8 mouse cellular contexts compared by ENCODE assay signal in genomic region chr6:140857118-140857746, GRCm38 (mm10).
DNase-seq lines count a peak whose midpoint lies in the region; ATAC-seq and TF ChIP-seq lines count a peak whose summit lies in the region.

No protein-coding gene starts in this region.

- H3K9ac ChIP-seq in hindbrain, embryonic 12.5 days: peak overlapping the region; percentile 19; the same call in 1 of the 2 replicates
- H3K9ac ChIP-seq in limb, embryonic 13.5 days: peak overlapping the region; percentile 53

- H3K4me1 ChIP-seq in kidney, adult 2 months (ENCODE audit: control insufficient read depth, insufficient read depth, low read length): peaks cover 2% of the 10 kb centered on the region; the same call in 1 of the 2 replicates
- H3K4me1 ChIP-seq in hindbrain, embryonic 12.5 days: peaks cover 12% of the 10 kb centered on the region
- peaks cover 15% of the 10 kb centered on the region for H3K4me1 ChIP-seq in limb, embryonic 13.5 days

- no peak for TF ChIP-seq POLR2A in kidney, adult 2 months (IDR thresholded peaks at IDR 0.05; ENCODE audit: low read depth, low read length)

- WGBS in kidney, adult 2 months: 15% methylated on average over 18 of the region's 18 CpGs
- WGBS in hindbrain, embryonic 12.5 days: 31% methylated on average over 18 of the region's 18 CpGs
- 12% methylated on average over 18 of the region's 18 CpGs for WGBS in limb, embryonic 13.5 days

- no peak overlapping the region for H3K27ac ChIP-seq in kidney, adult 2 months (ENCODE audit: insufficient read depth, low read depth, low read length)
- no peak overlapping the region for H3K27ac ChIP-seq in hindbrain, embryonic 12.5 days
- H3K27ac ChIP-seq in limb, embryonic 13.5 days: no peak overlapping the region

- no peaks in the 10 kb centered on the region for H3K36me3 ChIP-seq in kidney, adult 2 months (ENCODE audit: control insufficient read depth, insufficient read depth, low read length)
- H3K36me3 ChIP-seq in hindbrain, embryonic 12.5 days: no peaks in the 10 kb centered on the region
- H3K36me3 ChIP-seq in limb, embryonic 13.5 days: no peaks in the 10 kb centered on the region

- H3K9me3 ChIP-seq in hindbrain, embryonic 12.5 days (replicated peaks): no peaks in the 10 kb centered on the region
- no peaks in the 10 kb centered on the region for H3K9me3 ChIP-seq in limb, embryonic 13.5 days

- H3K27me3 ChIP-seq in kidney, adult 2 months (replicated peaks; ENCODE audit: control insufficient read depth, insufficient read depth, low read length): no peaks in the 10 kb centered on the region; the same call in 1 of the 2 replicates
- no peaks in the 10 kb centered on the region for H3K27me3 ChIP-seq in hindbrain, embryonic 12.5 days
- H3K27me3 ChIP-seq in limb, embryonic 13.5 days: peaks cover 23% of the 10 kb centered on the region; the same call in 1 of the 2 replicates

- no peak overlapping the region for H3K4me3 ChIP-seq in kidney, adult 2 months (ENCODE audit: insufficient read depth, low read depth, low read length)
- H3K4me3 ChIP-seq in hindbrain, embryonic 12.5 days: peak overlapping the region; percentile 22
- peak overlapping the region; percentile 37 for H3K4me3 ChIP-seq in limb, embryonic 13.5 days

- H3K4me2 ChIP-seq in hindbrain, embryonic 12.5 days (replicated peaks): peak overlapping the region; percentile 49
- H3K4me2 ChIP-seq in limb, embryonic 13.5 days (replicated peaks): peak overlapping the region; percentile 68

- peak; percentile 40 to 48 for DNase-seq in kidney, postnatal 4 days
- no peak for DNase-seq in kidney, adult 2 months
- DNase-seq in cerebellum, postnatal 36 days: peak; percentile 19 to 48
- peak; percentile 65 for DNase-seq in retina, postnatal 1 day

- TF ChIP-seq CTCF in kidney, adult 2 months (conservative IDR thresholded peaks at IDR 0.05; ENCODE audit: insufficient read depth, insufficient read length, low read depth, low read length): no peak

- peak; percentile 52; the same call in 1 of the 2 replicates for ATAC-seq in hindbrain, embryonic 12.5 days (ENCODE audit: low FRiP score)
- peak; percentile 19; the same call in 1 of the 2 replicates for ATAC-seq in limb, embryonic 13.5 days (ENCODE audit: low FRiP score, low read depth)
- no peak for ATAC-seq in megakaryocyte-erythroid progenitor cell, adult 5-6 weeks (replicated peaks; ENCODE audit: low FRiP score, low TSS enrichment, poor library complexity, severe bottlenecking)
- no peak for ATAC-seq in megakaryocyte progenitor cell, adult 5-6 weeks (replicated peaks; ENCODE audit: poor library complexity)

Comparison
In these comparisons a context has a peak if more than half of its experiments do, and no peak if none do; other contexts are left out.
1. ATAC-seq: peak in hindbrain, embryonic 12.5 days (single experiment) and limb, embryonic 13.5 days (single experiment); none in megakaryocyte-erythroid progenitor cell, adult 5-6 weeks (single experiment) and megakaryocyte progenitor cell, adult 5-6 weeks (single experiment).